Mouse (Mus musculus): ENCODE data around the gene Igfbp5. TPM values are rescaled to one million over a fixed set of nuclear protein-coding genes. Genes with fewer than 3 reads are reported as not detected.

Igfbp5 gene
- polyA plus RNA-seq, 1 experiment from 2014 or later = 126 TPM

- H3K4me2 ChIP-seq = peak overlapping the region; percentile 95
- no peak for ATAC-seq (ENCODE audit: extremely low read depth, insufficient number of reproducible peaks, low FRiP score, low TSS enrichment)
- H3K27me3 ChIP-seq (replicated peaks) = no peaks in the 10 kb centered on the region
Observed at GRCm38 (mm10) chr1:72868429-72869215, 6.1 kb downstream of the Igfbp5 start.

GRCm38 (mm10) chr1:72867346-72867745, 7.3 kb downstream of the Igfbp5 start:
- ATAC-seq (ENCODE audit: extremely low read depth, insufficient number of reproducible peaks, low FRiP score, low TSS enrichment) = no peak
- peaks cover 51% of the 10 kb centered on the region for H3K36me3 ChIP-seq
- H3K9ac ChIP-seq = peak overlapping the region; percentile 52; the same call in 1 of the 2 replicates
- H3K27me3 ChIP-seq (replicated peaks) = no peaks in the 10 kb centered on the region
- H3K9me3 ChIP-seq = no peaks in the 10 kb centered on the region
- no peak overlapping the region for H3K4me2 ChIP-seq
- peak overlapping the region; percentile 46 for H3K27ac ChIP-seq (replicated peaks)
- H3K4me1 ChIP-seq = peaks cover 58% of the 10 kb centered on the region
- 23% methylated on average over 1 of the region's 1 CpGs for WGBS
- H3K4me3 ChIP-seq = no peak overlapping the region

More at GRCm38 (mm10) chr1:72868429-72869215, 6.1 kb downstream of the Igfbp5 start:
- Histone ChIP-seq H3K27ac (replicated peaks) (no peak overlapping the region), H3K9me3 (no peaks in the 10 kb centered on the region), H3K4me3 (no peak overlapping the region), H3K9ac (no peak overlapping the region), H3K4me1 (peaks cover 58% of the 10 kb centered on the region), H3K36me3 (peaks cover 38% of the 10 kb centered on the region)
- 66% methylated on average over 10 of the region's 10 CpGs for WGBS

- no peaks in the 10 kb centered on the region for H3K9me3 ChIP-seq
- H3K4me1 ChIP-seq = peaks cover 50% of the 10 kb centered on the region
- H3K4me3 ChIP-seq = no peak overlapping the region
- peaks cover 60% of the 10 kb centered on the region for H3K36me3 ChIP-seq
- H3K4me2 ChIP-seq = no peak overlapping the region; the same call in 1 of the 2 replicates
- WGBS = 64% methylated on average over 5 of the region's 5 CpGs
- no peaks in the 10 kb centered on the region for H3K27me3 ChIP-seq (replicated peaks)
- no peak overlapping the region for H3K27ac ChIP-seq (replicated peaks)
- no peak overlapping the region for H3K9ac ChIP-seq
- no peak for ATAC-seq (ENCODE audit: extremely low read depth, insufficient number of reproducible peaks, low FRiP score, low TSS enrichment)
Observed at GRCm38 (mm10) chr1:72866417-72866816, 8.3 kb downstream of the Igfbp5 start.

GRCm38 (mm10) chr1:72865900-72866299, 8.8 kb downstream of the Igfbp5 start:
- no peak for ATAC-seq (ENCODE audit: extremely low read depth, insufficient number of reproducible peaks, low FRiP score, low TSS enrichment)
- Histone ChIP-seq H3K9ac (no peak overlapping the region), H3K27me3 (replicated peaks) (no peaks in the 10 kb centered on the region), H3K27ac (replicated peaks) (no peak overlapping the region), H3K4me2 (no peak overlapping the region), H3K4me3 (no peak overlapping the region), H3K9me3 (no peaks in the 10 kb centered on the region), H3K36me3 (peaks cover 66% of the 10 kb centered on the region), H3K4me1 (peaks cover 47% of the 10 kb centered on the region)
- WGBS = 23% methylated on average over 6 of the region's 6 CpGs

GRCm38 (mm10) chr1:72864272-72864671, 10.4 kb downstream of the Igfbp5 start:
- Histone ChIP-seq H3K27me3 (replicated peaks) (no peaks in the 10 kb centered on the region), H3K36me3 (peaks cover 82% of the 10 kb centered on the region), H3K9me3 (no peaks in the 10 kb centered on the region), H3K4me3 (no peak overlapping the region), H3K27ac (replicated peaks) (no peak overlapping the region), H3K9ac (no peak overlapping the region), H3K4me1 (peaks cover 31% of the 10 kb centered on the region), H3K4me2 (no peak overlapping the region)
- WGBS = 83% methylated on average over 3 of the region's 3 CpGs
- ATAC-seq (ENCODE audit: extremely low read depth, insufficient number of reproducible peaks, low FRiP score, low TSS enrichment) = no peak

GRCm38 (mm10) chr1:72863692-72864091, 11.0 kb downstream of the Igfbp5 start:
- Histone ChIP-seq H3K9ac (no peak overlapping the region), H3K27ac (replicated peaks) (no peak overlapping the region), H3K27me3 (replicated peaks) (no peaks in the 10 kb centered on the region), H3K36me3 (peaks cover 87% of the 10 kb centered on the region), H3K4me3 (no peak overlapping the region), H3K4me1 (peaks cover 25% of the 10 kb centered on the region), H3K9me3 (no peaks in the 10 kb centered on the region), H3K4me2 (no peak overlapping the region)
- WGBS = 81% methylated on average over 8 of the region's 8 CpGs
- no peak for ATAC-seq (ENCODE audit: extremely low read depth, insufficient number of reproducible peaks, low FRiP score, low TSS enrichment)

GRCm38 (mm10) chr1:72862248-72862647, 12.4 kb downstream of the Igfbp5 start:
- WGBS = 81% methylated on average over 21 of the region's 21 CpGs

GRCm38 (mm10) chr1:72861702-72862101, 13.0 kb downstream of the Igfbp5 start:
- Histone ChIP-seq H3K36me3 (peaks cover 84% of the 10 kb centered on the region), H3K4me3 (no peak overlapping the region), H3K9me3 (no peaks in the 10 kb centered on the region), H3K9ac (no peak overlapping the region), H3K4me1 (peaks cover 8% of the 10 kb centered on the region), H3K4me2 (no peak overlapping the region), H3K27me3 (replicated peaks) (no peaks in the 10 kb centered on the region), H3K27ac (replicated peaks) (no peak overlapping the region)
- WGBS = 56% methylated on average over 2 of the region's 2 CpGs
- no peak for ATAC-seq (ENCODE audit: extremely low read depth, insufficient number of reproducible peaks, low FRiP score, low TSS enrichment)

More at GRCm38 (mm10) chr1:72862248-72862647, 12.4 kb downstream of the Igfbp5 start:
- Histone ChIP-seq H3K4me2 (no peak overlapping the region), H3K27me3 (replicated peaks) (no peaks in the 10 kb centered on the region), H3K9me3 (no peaks in the 10 kb centered on the region), H3K9ac (no peak overlapping the region), H3K4me3 (no peak overlapping the region), H3K36me3 (peaks cover 86% of the 10 kb centered on the region), H3K4me1 (peaks cover 14% of the 10 kb centered on the region), H3K27ac (replicated peaks) (no peak overlapping the region)
- ATAC-seq (ENCODE audit: extremely low read depth, insufficient number of reproducible peaks, low FRiP score, low TSS enrichment) = no peak

GRCm38 (mm10) chr1:72860502-72860901, 14.2 kb downstream of the Igfbp5 start:
- Histone ChIP-seq H3K27me3 (replicated peaks) (no peaks in the 10 kb centered on the region), H3K9ac (no peak overlapping the region), H3K36me3 (peaks cover 77% of the 10 kb centered on the region), H3K4me1 (no peaks in the 10 kb centered on the region), H3K27ac (replicated peaks) (no peak overlapping the region), H3K4me2 (no peak overlapping the region), H3K9me3 (no peaks in the 10 kb centered on the region), H3K4me3 (no peak overlapping the region)
- no peak for ATAC-seq (ENCODE audit: extremely low read depth, insufficient number of reproducible peaks, low FRiP score, low TSS enrichment)
- 72% methylated on average over 2 of the region's 2 CpGs for WGBS

GRCm38 (mm10) chr1:72859963-72860362, 14.7 kb downstream of the Igfbp5 start:
- 83% methylated on average over 9 of the region's 9 CpGs for WGBS

GRCm38 (mm10) chr1:72858874-72859273, 15.8 kb downstream of the Igfbp5 start:
- Histone ChIP-seq H3K27ac (replicated peaks) (no peak overlapping the region), H3K4me2 (no peak overlapping the region), H3K4me1 (peaks cover 6% of the 10 kb centered on the region; the same call in 1 of the 2 replicates), H3K27me3 (replicated peaks) (no peaks in the 10 kb centered on the region), H3K36me3 (peaks cover 62% of the 10 kb centered on the region), H3K9ac (no peak overlapping the region), H3K9me3 (no peaks in the 10 kb centered on the region), H3K4me3 (no peak overlapping the region)
- no peak for ATAC-seq (ENCODE audit: extremely low read depth, insufficient number of reproducible peaks, low FRiP score, low TSS enrichment)
- WGBS = 69% methylated on average over 5 of the region's 5 CpGs

More at GRCm38 (mm10) chr1:72859963-72860362, 14.7 kb downstream of the Igfbp5 start:
- H3K4me2 ChIP-seq = no peak overlapping the region
- no peaks in the 10 kb centered on the region for H3K27me3 ChIP-seq (replicated peaks)
- no peaks in the 10 kb centered on the region for H3K9me3 ChIP-seq
- no peak overlapping the region for H3K4me3 ChIP-seq
- no peaks in the 10 kb centered on the region for H3K4me1 ChIP-seq
- H3K36me3 ChIP-seq = peaks cover 72% of the 10 kb centered on the region
- no peak overlapping the region for H3K27ac ChIP-seq (replicated peaks)
- H3K9ac ChIP-seq = no peak overlapping the region
- no peak for ATAC-seq (ENCODE audit: extremely low read depth, insufficient number of reproducible peaks, low FRiP score, low TSS enrichment)

GRCm38 (mm10) chr1:72858286-72858685, 16.4 kb downstream of the Igfbp5 start:
- Histone ChIP-seq H3K36me3 (peaks cover 56% of the 10 kb centered on the region), H3K4me2 (no peak overlapping the region), H3K9ac (no peak overlapping the region), H3K27me3 (replicated peaks) (no peaks in the 10 kb centered on the region), H3K4me3 (no peak overlapping the region), H3K27ac (replicated peaks) (no peak overlapping the region), H3K9me3 (no peaks in the 10 kb centered on the region), H3K4me1 (peaks cover 6% of the 10 kb centered on the region; the same call in 1 of the 2 replicates)
- 80% methylated on average over 9 of the region's 9 CpGs for WGBS
- ATAC-seq (ENCODE audit: extremely low read depth, insufficient number of reproducible peaks, low FRiP score, low TSS enrichment) = no peak
